Mouse (Mus musculus) C2C12 (cell line): ENCODE data around the gene Fnbp1.
"Not testable (repeated sequence)": the region's sequence is repeated elsewhere in the genome, so short reads cannot be mapped to it uniquely, and the experiment has no call there.

Source experiments
- CTCF ChIP-seq: IDR thresholded peaks from one replicate; pipeline ENCODE4 v1.5.1; 2011; ENCODE audit not compliant: control insufficient read depth, insufficient read depth, insufficient read length
- MAX ChIP-seq: IDR thresholded peaks from one replicate; pipeline ENCODE4 v1.6.1; 2011; ENCODE audit warnings: mild to moderate bottlenecking, control low read depth
- MYOG ChIP-seq: IDR thresholded peaks from one replicate; pipeline ENCODE4 v1.6.1; 2011; ENCODE audit not compliant: control insufficient read depth, insufficient read length; ENCODE audit errors: extremely low read depth
- USF1 ChIP-seq: IDR thresholded peaks from one replicate; pipeline ENCODE4 v1.6.1; 2011; ENCODE audit warnings: low read depth, mild to moderate bottlenecking, control low read depth, moderate library complexity

DNA sequence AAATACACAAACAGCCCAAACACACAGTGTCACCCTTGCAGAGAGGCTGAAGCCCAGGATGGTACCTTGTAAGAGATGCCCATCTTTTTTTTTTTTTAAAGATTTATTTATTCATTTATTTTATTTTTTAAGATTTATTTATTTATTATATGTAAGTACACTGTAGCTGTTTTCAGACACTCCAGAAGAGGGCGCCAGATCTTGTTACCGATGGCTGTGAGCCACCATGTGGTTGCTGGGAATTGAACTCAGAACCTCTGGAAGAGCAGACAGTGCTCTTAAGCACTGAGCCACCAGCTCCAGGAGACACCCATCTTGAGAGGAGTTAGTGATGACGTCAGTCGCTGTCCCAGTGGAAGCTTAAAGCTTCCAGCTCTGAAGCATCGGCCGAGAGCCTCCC lies 36.8 kb upstream of the Fnbp1 start:
- TF ChIP-seq CTCF, MYOG, MAX, USF1: not testable (repeated sequence)
